Mouse (Mus musculus) lung, embryonic 14.5 days (tissue): ENCODE measurements around the gene Gm36210. TPM values are rescaled to one million over a fixed set of nuclear protein-coding genes. Genes with fewer than 3 reads are reported as not detected.
"Not testable (repeated sequence)": the region's sequence is repeated elsewhere in the genome, so short reads cannot be mapped to it uniquely, and the experiment has no call there.

Experiments used
- ATAC-seq: fragments of 200-750 bp; cut with Nextera tagmentation; 2 replicates; pipeline ENCODE4 v1.8.0; 2017; ENCODE audit warnings: mild to moderate bottlenecking, moderate TSS enrichment, moderate library complexity; ENCODE audit not compliant: insufficient read depth
- DNase-seq: peaks from one replicate; pipeline ENCODE4 v3.0.0-alpha.2; 2015
- H3K27ac ChIP-seq: fragments of 300-500 bp; sonication (generic); 2 replicates; pipeline ENCODE4 v1.5.1; 2014; ENCODE audit warnings: low read depth, mild to moderate bottlenecking, moderate library complexity
- H3K27me3 ChIP-seq: fragments of 300-500 bp; sonication (generic); 2 replicates; pipeline ENCODE4 v1.6.1; 2014; ENCODE audit warnings: low read length, control low read depth; ENCODE audit not compliant: insufficient read depth
- H3K36me3 ChIP-seq: fragments of 300-500 bp; sonication (generic); 2 replicates; pipeline ENCODE4 v1.6.1; 2014; ENCODE audit warnings: control low read depth; ENCODE audit not compliant: insufficient read depth
- H3K4me1 ChIP-seq: fragments of 300-500 bp; sonication (generic); 2 replicates; pipeline ENCODE4 v1.6.1; 2014; ENCODE audit warnings: antibody characterized with exemption, control low read depth; ENCODE audit not compliant: insufficient read depth
- H3K4me2 ChIP-seq: fragments of 300-500 bp; sonication (generic); 2 replicates; pipeline ENCODE4 v1.6.1; 2014; ENCODE audit warnings: mild to moderate bottlenecking
- H3K4me3 ChIP-seq: fragments of 300-500 bp; sonication (generic); 2 replicates; pipeline ENCODE4 v1.5.1; 2014; ENCODE audit warnings: low read depth, low read length
- H3K9ac ChIP-seq: fragments of 300-500 bp; sonication (generic); 2 replicates; pipeline ENCODE4 v1.6.1; 2014
- H3K9me3 ChIP-seq: fragments of 300-500 bp; sonication (generic); 2 replicates; pipeline ENCODE4 v1.6.1; 2016; ENCODE audit warnings: low read depth, low read length, control low read depth
- CTCF ChIP-seq: IDR thresholded peaks from 2 replicates; pipeline ENCODE4 v1.5.1; 2016; ENCODE audit warnings: antibody characterized with exemption, low read depth
- WGBS: fragments of 180-500 bp; shearing (Covaris S2); extraction: QIAGEN DNeasy Blood & Tissue Kit; methylation state at CpG from one replicate; pipeline ENCODE4 v1.1.7; 2014; 5-methylcytosine and 5-hydroxymethylcytosine counted together
- polyA plus RNA-seq: library from polyadenylated mRNA; unstranded; fragments of >200 nt; fragmentation: Nextera tagmentation; extraction: Ambion mirVana; gene quantifications from 2 replicates; pipeline ENCODE4 v1.2.1, GENCODE M21; 2014

Gene Gm36210
- polyA plus RNA-seq, 1 experiment from 2014 or later = not detected

GRCm38 (mm10) chr7:4865579-4866493, 40.5 kb downstream of the Gm36210 start:
- DNase-seq (peak; percentile 99), ATAC-seq (peak; percentile 100)
- H3K4me3 ChIP-seq = peak overlapping the region; percentile 51
- peak overlapping the region; percentile 63 for H3K4me2 ChIP-seq
- H3K4me1 ChIP-seq = 0 out of 2 replicates have a peak, but pooled peaks cover 3% of the 10 kb centered on the region
- 4% methylated on average over 40 of the region's 40 CpGs for WGBS
- peak overlapping the region; percentile 66 for H3K9ac ChIP-seq
- TF ChIP-seq CTCF = no peak
- H3K36me3 ChIP-seq = no peaks in the 10 kb centered on the region
- H3K27me3 ChIP-seq = no peaks in the 10 kb centered on the region
- H3K27ac ChIP-seq = peak overlapping the region; percentile 67; the same call in 1 of the 2 replicates
- H3K9me3 ChIP-seq = no peaks in the 10 kb centered on the region

- H3K27me3 ChIP-seq = no peaks in the 10 kb centered on the region
- H3K4me3 ChIP-seq = peak overlapping the region; percentile 51
- 70% methylated on average over 5 of the region's 5 CpGs for WGBS
- 0 out of 2 replicates have a peak, but pooled peaks cover 3% of the 10 kb centered on the region for H3K4me1 ChIP-seq
- H3K27ac ChIP-seq = no peak overlapping the region
- no peaks in the 10 kb centered on the region for H3K9me3 ChIP-seq
- H3K9ac ChIP-seq = no peak overlapping the region
- H3K4me2 ChIP-seq = peak overlapping the region; percentile 63
- H3K36me3 ChIP-seq = no peaks in the 10 kb centered on the region
- DNase-seq = peak; percentile 65
- ATAC-seq = peak; percentile 22; the same call in 1 of the 2 replicates
- TF ChIP-seq CTCF = peak; percentile 49
Observed at GRCm38 (mm10) chr7:4865090-4865489, 41.2 kb downstream of the Gm36210 start.

GRCm38 (mm10) chr7:4864130-4864845, 42.0 kb downstream of the Gm36210 start:
- Histone ChIP-seq H3K9ac (no peak overlapping the region), H3K4me3 (no peak overlapping the region), H3K4me1 (0 out of 2 replicates have a peak, but pooled peaks cover 3% of the 10 kb centered on the region), H3K27ac (0 out of 2 replicates have a peak overlapping the region, but pooled peaks have one; percentile 65), H3K36me3 (no peaks in the 10 kb centered on the region), H3K9me3 (no peaks in the 10 kb centered on the region), H3K27me3 (no peaks in the 10 kb centered on the region), H3K4me2 (no peak overlapping the region)
- no peak for ATAC-seq
- 79% methylated on average over 5 of the region's 5 CpGs for WGBS
- no peak for TF ChIP-seq CTCF
- DNase-seq = no peak

- no peaks in the 10 kb centered on the region for H3K27me3 ChIP-seq
- 74% methylated on average over 7 of the region's 7 CpGs for WGBS
- DNase-seq = no peak
- no peak for TF ChIP-seq CTCF
- H3K4me2 ChIP-seq = no peak overlapping the region
- no peak for ATAC-seq
- no peak overlapping the region for H3K4me3 ChIP-seq
- no peak overlapping the region for H3K9ac ChIP-seq
- H3K27ac ChIP-seq = peak overlapping the region; percentile 65; the same call in 1 of the 2 replicates
- H3K9me3 ChIP-seq = no peaks in the 10 kb centered on the region
- H3K4me1 ChIP-seq = 0 out of 2 replicates have a peak, but pooled peaks cover 3% of the 10 kb centered on the region
- H3K36me3 ChIP-seq = no peaks in the 10 kb centered on the region
Observed at GRCm38 (mm10) chr7:4863541-4864080, 42.7 kb downstream of the Gm36210 start.

- Histone ChIP-seq H3K9me3 (no peaks in the 10 kb centered on the region), H3K4me1 (0 out of 2 replicates have a peak, but pooled peaks cover 3% of the 10 kb centered on the region), H3K36me3 (no peaks in the 10 kb centered on the region), H3K4me2 (no peak overlapping the region), H3K27ac (peak overlapping the region; percentile 65; the same call in 1 of the 2 replicates), H3K27me3 (no peaks in the 10 kb centered on the region), H3K9ac (no peak overlapping the region), H3K4me3 (no peak overlapping the region)
- ATAC-seq (no peak), DNase-seq (peak; percentile 89)
- TF ChIP-seq CTCF = no peak
- 28% methylated on average over 1 of the region's 1 CpGs for WGBS
Observed at GRCm38 (mm10) chr7:4863041-4863440, 43.3 kb downstream of the Gm36210 start.

- H3K9me3 ChIP-seq, H3K27ac ChIP-seq, H3K4me2 ChIP-seq, H3K9ac ChIP-seq, ATAC-seq, DNase-seq, H3K36me3 ChIP-seq, H3K4me1 ChIP-seq, H3K4me3 ChIP-seq, H3K27me3 ChIP-seq: not testable (repeated sequence)
- 77% methylated on average over 3 of the region's 3 CpGs for WGBS
Observed at GRCm38 (mm10) chr7:4860926-4861325, 45.4 kb downstream of the Gm36210 start.
